Comparison of ENCODE assay signal across 8 mouse cellular contexts in the genomic region with DNA sequence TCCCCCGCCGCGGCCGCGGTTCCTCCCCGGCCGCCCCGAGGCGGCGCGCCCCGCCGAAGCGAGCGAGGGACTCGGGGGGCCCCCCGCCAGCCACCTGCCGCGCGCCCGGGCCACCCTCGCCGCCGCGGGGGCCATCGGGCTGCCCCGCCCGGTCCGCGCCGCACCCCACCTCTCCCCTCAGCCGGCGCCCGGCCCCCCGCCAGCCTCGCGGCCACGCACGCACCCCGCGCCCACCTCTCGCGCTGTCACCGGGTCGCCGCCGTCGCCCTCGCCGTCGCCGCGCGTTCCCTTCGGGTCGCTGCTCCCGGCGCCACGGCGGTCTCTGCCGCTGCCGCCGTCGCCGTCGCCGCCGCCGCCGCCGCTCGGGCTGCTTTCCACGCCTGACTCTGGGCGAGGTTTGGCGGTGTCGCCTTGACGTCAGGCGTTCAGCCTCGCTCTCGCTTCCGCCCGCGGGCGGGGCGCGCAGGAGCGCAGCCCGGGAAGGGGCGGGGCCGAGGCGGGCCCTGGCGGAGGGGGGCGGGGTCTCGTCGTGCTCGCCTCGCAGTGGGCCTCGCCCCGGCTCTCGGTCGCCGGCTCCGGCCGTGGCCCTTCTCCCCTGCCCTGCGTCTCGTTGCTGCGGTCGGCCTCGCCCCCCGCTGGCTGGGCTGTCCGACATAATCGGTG. TPM values are rescaled to one million over a fixed set of nuclear protein-coding genes. Genes with fewer than 3 reads are reported as not detected.
A peak's percentile ranks its signal among the peaks of the same experiment; 100 is the strongest.
DNase-seq lines count a peak whose midpoint lies in the region; ATAC-seq lines count a peak whose summit lies in the region.

A gene (minus strand): TSS at position 439 of the 663 bp plus-strand sequence.

- peak within 1 kb of the TSS; percentile 78 for H3K4me2 ChIP-seq in hindbrain, embryonic 16.5 days (ENCODE audit: low read length)

- H3K9ac ChIP-seq in hindbrain, embryonic 16.5 days (ENCODE audit: low read depth, low read length), result peak within 1 kb of the TSS; percentile 96

- peak; percentile 96 for ATAC-seq in hindbrain, embryonic 16.5 days

- no peaks in the 10 kb centered on the region for H3K27me3 ChIP-seq in hindbrain, embryonic 16.5 days (replicated peaks; ENCODE audit: control insufficient read depth, insufficient read depth, low read length)

- peaks cover 18% of the 10 kb centered on the region for H3K4me1 ChIP-seq in hindbrain, embryonic 16.5 days (ENCODE audit: control insufficient read depth, insufficient read depth, low read depth, low read length)

- no peaks in the 10 kb centered on the region for H3K9me3 ChIP-seq in hindbrain, embryonic 16.5 days (ENCODE audit: control insufficient read depth, low read length)

- H3K36me3 ChIP-seq in hindbrain, embryonic 16.5 days (ENCODE audit: control insufficient read depth, insufficient read depth, low read length), result no peaks in the 10 kb centered on the region
- no peaks in the 10 kb centered on the region for H3K36me3 ChIP-seq in macrophage (ENCODE audit: inconsistent target)

- DNase-seq in T-cell, adult 2 months (ENCODE audit: low spot score), result peak; percentile 96
- peak; percentile 94 to 98 for DNase-seq in cerebellum, postnatal 36 days
- DNase-seq in gastrocnemius, adult 18-20 months (ENCODE audit: low spot score), result peak; percentile 97
- DNase-seq in left cerebral cortex, adult 18-20 months (ENCODE audit: low spot score in 2 of 2), result peak; percentile 96 to 97
- peak; percentile 97 for DNase-seq in right cerebral cortex, adult 18-20 months
- DNase-seq in urinary bladder, postnatal 10 days (ENCODE audit: low spot score), result peak; percentile 88

- peaks cover 42% of the 10 kb centered on the region for H3K79me2 ChIP-seq in macrophage (ENCODE audit: inconsistent target)

- peak within 1 kb of the TSS; percentile 99 for H3K27ac ChIP-seq in hindbrain, embryonic 16.5 days (ENCODE audit: low read depth, low read length)
- H3K27ac ChIP-seq in macrophage, result peak within 1 kb of the TSS; percentile 80

- peak within 1 kb of the TSS; percentile 96 for H3K4me3 ChIP-seq in hindbrain, embryonic 16.5 days (ENCODE audit: low read length)
- peak within 1 kb of the TSS; percentile 59 for H3K4me3 ChIP-seq in macrophage (ENCODE audit: inconsistent target)

- under 1% methylated on average over 63 of the region's 112 CpGs for WGBS in hindbrain, embryonic 16.5 days
- WGBS in macrophage (ENCODE audit: missing documents), result under 1% methylated on average over 56 of the region's 112 CpGs

RNA-seq across cellular contexts. Expression of the gene that starts here (rescaled TPM):
- 10 to 100 TPM; 18.7 to 24.9 TPM for total RNA-seq in gastrocnemius, adult 18-20 months (2021)
- 161 and 169 TPM in 2 replicates for polyA plus RNA-seq in hindbrain, embryonic 16.5 days (2015; fragmentation: Nextera tagmentation; extraction: Ambion mirVana)
- 10 to 100 TPM; 56.7 to 65.4 TPM for total RNA-seq in left cerebral cortex, adult 18-20 months (2021)
- 100 to 1,000 TPM in 25 of 26 experiments, 10 to 100 TPM in 1; 70.7 to 351 (median 212) TPM for total RNA-seq in macrophage (2018; cell fraction: chromatin; rRNA removed)
- 100 to 1,000 TPM; 377 to 760 (median 592) TPM for total RNA-seq in macrophage (2018; cell fraction: cytosol; rRNA removed)
- total RNA-seq in macrophage (2018; cell fraction: nucleus; rRNA removed), result 100 to 1,000 TPM; 221 to 711 (median 424) TPM
- polyA plus RNA-seq in macrophage (2018), result 389 to 490 TPM (median 469 TPM) in 3 replicates

Comparison
In these comparisons a context has a peak if more than half of its experiments do, and no peak if none do; other contexts are left out.
1. Peak in every context shown above with its lines: DNase-seq, ATAC-seq, H3K4me3 ChIP-seq and H3K27ac ChIP-seq.